Comparison of ENCODE assay signal across 1 mouse cellular context in genomic region chr17:8410330-8410729, GRCm38 (mm10).
TF ChIP-seq lines count a peak whose summit lies in the region.

No protein-coding gene starts in this region.

TF ChIP-seq in MEL, 35 proteins besides CTCF, POLR2A, EP300 and RAD21 (continued from another document):
- TF ChIP-seq MAFK (IDR thresholded peaks at IDR 0.05; ENCODE audit: borderline replicate concordance, low read depth, low read length) (no peak), KAT2A (conservative IDR thresholded peaks at IDR 0.05; ENCODE audit: low read depth, low read length) (no peak), MXI1 (IDR thresholded peaks at IDR 0.05; ENCODE audit: low read depth, low read length) (no peak), GABPA (IDR thresholded peaks at IDR 0.05; ENCODE audit: low read depth, low read length) (no peak), MAX (IDR thresholded peaks at IDR 0.05; ENCODE audit: low read length) (0 out of 2 replicates have a peak, but pooled peaks have one; percentile 43), CHD1 (IDR thresholded peaks at IDR 0.05; ENCODE audit: low read depth, low read length) (no peak), USF2 (IDR thresholded peaks at IDR 0.05; ENCODE audit: borderline replicate concordance in 1 of 2, insufficient read depth in 1 of 2, low read depth in 1 of 2, low read length in 2 of 2) (no peak), CHD2 (IDR thresholded peaks at IDR 0.05; ENCODE audit: low read length) (no peak), ZC3H11A (IDR thresholded peaks at IDR 0.05; ENCODE audit: low read depth, low read length) (no peak), RCOR1 (IDR thresholded peaks at IDR 0.05; ENCODE audit: low read depth, low read length) (no peak), MYB (IDR thresholded peaks at IDR 0.05; ENCODE audit: low read depth, low read length) (no peak), BHLHE40 (IDR thresholded peaks at IDR 0.05; ENCODE audit: borderline replicate concordance, low read depth, low read length) (no peak), TCF12 (IDR thresholded peaks at IDR 0.05; ENCODE audit: low read depth, low read length) (peak; percentile 76), ZMIZ1 (IDR thresholded peaks at IDR 0.05; ENCODE audit: low read depth, low read length) (no peak), ETS1 (IDR thresholded peaks at IDR 0.05; ENCODE audit: low read depth, low read length) (0 out of 2 replicates have a peak, but pooled peaks have one; percentile 29), NRF1 (IDR thresholded peaks at IDR 0.05; ENCODE audit: insufficient read depth, low read depth, low read length, poor library complexity, severe bottlenecking) (no peak), GATA1 (IDR thresholded peaks at IDR 0.05; ENCODE audit: low read depth, low read length) (peak; percentile 56), ZNF384 (IDR thresholded peaks at IDR 0.05; ENCODE audit: low read depth, low read length) (no peak), POLR2AphosphoS5 (IDR thresholded peaks at IDR 0.05; ENCODE audit: borderline replicate concordance, low read depth, low read length) (no peak; the same call in 1 of the 2 replicates), MYC (IDR thresholded peaks at IDR 0.05; ENCODE audit: low read depth, low read length) (no peak), POLR2AphosphoS2 (IDR thresholded peaks at IDR 0.05; ENCODE audit: low read length) (no peak), MEF2A (IDR thresholded peaks at IDR 0.05; ENCODE audit: extremely low read depth, insufficient replicate concordance, low read depth, low read length, poor library complexity, severe bottlenecking) (no peak), ELF1 (IDR thresholded peaks at IDR 0.05; ENCODE audit: low read depth, low read length) (no peak)
